In the genomic region with DNA sequence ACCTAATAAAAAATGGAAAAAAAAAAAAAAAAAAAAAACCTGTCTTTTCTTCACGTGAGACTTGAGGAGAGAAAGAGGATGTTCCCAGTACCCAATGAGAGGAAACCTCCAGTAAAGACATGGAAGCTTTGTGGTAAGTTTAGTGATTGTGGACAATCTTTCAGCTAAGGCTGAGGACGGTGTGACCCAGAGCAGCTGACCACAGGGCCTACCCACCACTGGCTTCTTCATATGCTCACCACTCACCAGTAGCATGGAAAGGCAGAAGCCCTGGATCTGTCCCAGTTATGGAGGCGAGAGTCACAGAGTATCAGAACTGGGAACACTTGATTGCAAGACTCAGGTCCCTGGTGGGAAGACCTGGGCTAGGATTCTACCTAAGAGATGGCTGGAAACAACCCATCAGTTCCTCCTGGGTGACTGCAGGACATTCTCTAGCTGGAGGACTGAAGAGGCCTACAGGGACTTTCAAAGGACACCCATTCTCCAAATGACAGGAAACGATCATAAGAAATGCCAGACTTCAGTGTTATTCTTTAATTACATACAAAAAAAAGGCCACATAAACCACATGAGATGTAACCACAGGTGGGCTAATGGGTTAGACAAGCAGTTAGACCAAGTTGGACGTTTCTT, we compare ENCODE assay signal across 19 mouse cellular contexts.
DNase-seq lines count a peak whose midpoint lies in the region; ATAC-seq lines count a peak whose summit lies in the region.
"Had no signal": no experiment of that assay in that cellular context is flagged by ENCODE, and none has a peak within 500 bp of the region (broad histone marks: within the 10 kb centered on the region; RNA-seq: fewer than 3 reads in every experiment).

No protein-coding gene starts in this region.

- ATAC-seq in granulocyte monocyte progenitor cell, adult 5-6 weeks (replicated peaks; ENCODE audit: poor library complexity, severe bottlenecking): peak; percentile 69
- ATAC-seq in inflammation-experienced regulatory T-cells, adult 6 months: peak; percentile 74
- ATAC-seq in erythroblast, adult 5-6 weeks (replicated peaks; ENCODE audit: low FRiP score, poor library complexity, severe bottlenecking): no peak
- ATAC-seq: forebrain, embryonic 15.5 days; hindbrain, embryonic 16.5 days; intestine, postnatal 0 days had no signal

- intact Hi-C loops in heart, postnatal 14 days (cut with DNase I): no loop called here

- DNase-seq in heart, adult 11 months: peak; percentile 72
- DNase-seq in heart, postnatal 14 days: no peak
- no peak for DNase-seq in frontal cortex, postnatal 14 days (ENCODE audit: low spot score in 2 of 2)
- DNase-seq in B cell, adult 2 months: no peak
- DNase-seq in gastrocnemius, adult 8-10 months (ENCODE audit: low spot score in 2 of 2): no peak
- DNase-seq: adrenal gland, postnatal 10 days; adrenal gland, postnatal 36 days; cerebellum, adult 11 months; cerebellum, adult 2 months; cerebellum, postnatal 10 days; gastrocnemius, postnatal 14 days; heart, adult 2 months; kidney, adult 2 months had no signal
